Mouse (Mus musculus): ENCODE data around the gene Camkmt.

Camkmt gene

GRCm38 (mm10) chr17:85485065-85485945 lies 395.0 kb downstream of the Camkmt start:
- in situ Hi-C loops (cut with MboI; ENCODE audit: unreplicated experiment in 2 of 2), result no loop called here

DNA sequence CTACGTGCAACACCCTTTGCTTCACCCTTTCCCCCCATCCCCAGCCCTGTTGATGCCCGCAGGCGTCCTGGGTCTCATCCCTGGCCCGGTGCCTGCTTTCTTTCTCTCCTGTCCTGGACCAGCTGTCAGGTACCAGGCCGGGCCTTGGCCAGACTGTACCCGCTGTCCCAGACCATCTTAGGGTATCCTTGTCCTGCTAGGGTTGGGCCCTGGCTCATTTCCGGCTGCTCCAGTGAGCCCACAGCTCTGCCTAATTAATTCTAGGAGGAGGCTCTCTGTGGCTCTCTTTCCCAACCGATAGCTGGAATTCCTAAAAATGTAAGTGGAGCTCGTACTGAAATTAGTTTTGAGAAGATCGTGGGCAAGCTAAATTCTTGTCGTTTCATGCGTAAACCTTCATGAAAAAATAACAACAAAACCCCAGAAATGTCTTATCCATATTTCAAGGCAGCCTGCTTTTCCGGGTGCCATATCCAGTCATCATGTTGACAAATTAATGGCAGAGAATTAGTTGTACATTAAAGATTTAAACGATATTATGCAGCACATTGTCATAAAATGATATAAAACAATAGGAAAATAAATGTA lies 395.7 kb downstream of the Camkmt start:
- in situ Hi-C loops (cut with MboI; ENCODE audit: unreplicated experiment in 2 of 2), result no loop called here

GRCm38 (mm10) chr17:85486585-85487480 lies 396.5 kb downstream of the Camkmt start:
- in situ Hi-C loops (cut with MboI; ENCODE audit: unreplicated experiment in 2 of 2), result no loop called here

DNA sequence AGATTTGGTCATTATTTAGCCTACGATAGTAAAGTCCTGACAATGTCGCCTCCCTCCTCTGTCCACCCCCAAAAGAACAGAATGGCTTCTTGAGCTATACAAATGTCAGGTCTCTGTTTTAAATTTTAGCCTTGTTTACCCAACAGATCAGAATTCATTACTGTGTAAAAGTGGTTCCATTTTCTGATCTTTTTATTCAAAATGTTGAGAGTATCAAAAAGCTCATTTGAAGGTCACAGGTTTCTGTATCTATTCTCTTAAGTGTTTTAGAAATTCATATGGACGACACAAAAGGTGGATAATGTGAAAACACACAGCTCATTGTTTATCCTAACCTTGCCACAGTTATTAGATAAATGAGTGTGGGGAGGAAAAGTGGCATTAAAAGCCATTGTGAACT lies 397.2 kb downstream of the Camkmt start:
- in situ Hi-C loops (cut with MboI; ENCODE audit: unreplicated experiment in 2 of 2), result no loop called here

GRCm38 (mm10) chr17:85488601-85489487 lies 398.5 kb downstream of the Camkmt start:
- in situ Hi-C loops (cut with MboI; ENCODE audit: unreplicated experiment in 2 of 2), result no loop called here

GRCm38 (mm10) chr17:85489488-85489980 lies 399.2 kb downstream of the Camkmt start:
- in situ Hi-C loops (cut with MboI; ENCODE audit: unreplicated experiment in 2 of 2), result no loop called here

DNA sequence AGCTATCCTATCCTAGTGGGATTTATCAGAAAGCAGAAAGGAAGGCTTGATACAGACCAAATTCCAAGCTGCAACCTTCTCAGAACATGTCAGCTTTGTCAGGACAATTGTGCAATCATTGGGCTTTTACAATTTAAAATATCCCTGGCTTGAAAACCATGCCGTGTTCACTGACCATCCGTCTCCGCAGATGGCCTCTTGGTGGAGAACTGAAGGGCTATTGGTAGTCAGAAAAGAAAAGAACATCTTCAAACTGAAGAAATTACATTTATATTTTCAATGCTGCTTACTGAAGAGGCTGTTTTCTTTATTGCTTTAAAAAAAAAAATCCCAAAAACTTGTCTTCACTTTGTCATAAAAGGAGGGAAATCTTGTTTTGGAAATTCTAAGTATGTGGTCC lies 401.1 kb downstream of the Camkmt start:
- in situ Hi-C loops (cut with MboI; ENCODE audit: unreplicated experiment in 2 of 2), result no loop called here

- in situ Hi-C loops (cut with MboI; ENCODE audit: unreplicated experiment in 2 of 2), result no loop called here
These were observed 403.2 kb downstream of the Camkmt start for GRCm38 (mm10) chr17:85493521-85493920.

DNA sequence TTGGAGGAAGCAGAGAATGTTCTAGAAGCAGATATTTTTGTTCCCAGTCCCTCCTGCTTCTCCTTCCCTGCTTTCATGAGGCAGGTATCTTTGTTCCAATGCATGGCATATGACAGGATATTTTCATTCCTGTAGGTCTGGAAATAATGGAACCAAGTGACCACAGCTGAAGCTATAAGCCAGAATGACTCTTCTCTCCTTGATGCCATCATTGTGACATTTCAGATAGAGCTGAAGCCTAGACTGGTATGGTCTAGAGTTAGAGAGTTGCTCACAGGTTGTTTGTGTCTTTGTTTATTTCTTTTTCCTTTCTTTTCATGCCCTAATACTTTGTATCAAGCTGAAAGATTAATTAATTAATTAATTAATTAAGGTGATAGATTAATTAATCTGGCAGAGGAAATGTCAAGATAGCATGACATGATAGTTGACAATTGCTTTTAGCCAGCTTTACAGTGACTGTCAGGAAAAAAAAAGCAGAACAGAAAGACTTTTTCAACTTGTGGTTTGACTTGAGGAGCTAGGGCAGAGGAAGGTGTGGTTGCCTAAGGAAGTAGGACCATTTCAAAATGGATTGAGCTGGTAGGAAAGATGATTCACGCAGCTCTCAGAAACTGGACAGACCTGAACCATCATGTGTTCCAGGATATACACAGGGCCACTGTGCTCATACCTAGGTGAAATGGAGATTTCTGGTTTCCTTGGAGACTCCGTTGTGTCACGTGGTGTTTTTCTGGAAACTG lies 404.8 kb downstream of the Camkmt start:
- in situ Hi-C loops (cut with MboI; ENCODE audit: unreplicated experiment in 2 of 2), result no loop called here

DNA sequence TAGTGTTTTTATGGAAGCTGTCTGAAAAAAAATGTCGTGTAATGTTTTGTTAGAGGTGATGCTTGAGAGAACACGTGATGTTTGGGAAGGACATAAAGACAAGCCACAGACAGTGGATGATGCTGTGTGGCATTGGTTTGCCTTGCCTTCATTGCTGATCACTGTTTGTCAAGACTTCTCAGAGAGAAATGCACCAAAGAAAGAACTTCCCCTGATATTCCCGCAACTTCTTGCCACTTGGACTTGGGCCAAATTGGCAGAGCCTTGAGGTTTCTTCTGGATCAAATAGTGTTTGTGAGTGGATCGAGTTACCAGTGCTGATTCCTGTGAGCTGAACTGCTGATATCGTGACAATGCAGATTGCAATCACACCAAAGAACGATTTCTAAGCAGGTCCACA lies 405.5 kb downstream of the Camkmt start:
- in situ Hi-C loops (cut with MboI; ENCODE audit: unreplicated experiment in 2 of 2), result no loop called here

DNA sequence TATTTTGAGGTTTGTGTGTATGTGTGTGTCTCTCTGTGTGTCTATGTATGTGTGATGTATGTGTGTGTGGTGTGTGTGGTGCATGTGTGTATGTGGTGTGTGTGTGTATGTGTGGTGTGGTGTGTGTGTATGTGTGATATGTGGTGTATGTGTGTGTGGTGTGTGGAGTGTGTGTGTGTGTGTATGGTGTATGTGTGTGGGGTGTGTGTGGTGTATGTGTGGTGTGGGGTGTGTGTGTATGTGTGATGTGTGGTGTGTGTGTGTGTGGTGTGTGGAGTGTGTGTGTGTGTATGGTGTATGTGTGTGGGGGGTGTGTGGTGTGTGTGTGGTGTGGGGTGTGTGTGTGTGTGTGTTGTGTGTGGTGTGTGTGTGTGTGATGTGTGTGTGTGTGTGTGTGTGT lies 414.5 kb downstream of the Camkmt start:
- in situ Hi-C loops (cut with MboI; ENCODE audit: unreplicated experiment in 2 of 2), result no loop called here

- in situ Hi-C loops (cut with MboI; ENCODE audit: unreplicated experiment in 2 of 2), result no loop called here
These were observed 416.1 kb downstream of the Camkmt start for GRCm38 (mm10) chr17:85506206-85507088.

DNA sequence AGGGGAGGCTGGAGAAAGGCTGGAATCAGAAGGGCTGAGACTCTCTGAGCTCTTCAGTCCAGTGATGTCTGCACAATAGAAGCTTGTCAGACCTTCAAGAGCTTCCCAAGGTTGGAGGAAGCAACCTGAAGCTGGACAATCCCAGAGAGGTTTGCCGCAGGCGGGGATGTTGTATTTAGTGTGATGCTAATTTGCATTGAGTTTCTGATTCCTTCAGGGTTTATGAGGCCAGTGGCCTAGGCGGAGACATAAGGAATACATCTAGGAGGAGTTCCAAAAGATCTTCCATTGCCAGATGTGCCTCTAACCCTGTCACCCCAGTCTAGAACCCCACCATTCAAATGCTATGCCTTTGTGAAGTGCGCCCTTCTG lies 416.7 kb downstream of the Camkmt start:
- in situ Hi-C loops (cut with MboI; ENCODE audit: unreplicated experiment in 2 of 2), result no loop called here
